Mouse (Mus musculus): ENCODE results near the gene Dmxl2.

GRCm38 (mm10) chr9:54478117-54478516, 23.3 kb downstream of the Dmxl2 start:
- TF ChIP-seq CTCF (IDR thresholded peaks at IDR 0.05; ENCODE audit: extremely low read depth, insufficient read depth, low read length) = no peak
- TF ChIP-seq POLR2A (IDR thresholded peaks at IDR 0.05; ENCODE audit: extremely low read depth, insufficient read depth, low read length) = no peak
